Mouse (Mus musculus) intestine, postnatal 0 days (tissue): Measurements from ENCODE around the gene Por. TPM values are rescaled to one million over a fixed set of nuclear protein-coding genes. Genes with fewer than 3 reads are reported as not detected.
A peak's percentile ranks its signal among the peaks of the same experiment; 100 is the strongest.

Experiments used
- ATAC-seq: fragments of 200-750 bp; cut with Nextera tagmentation; 2 replicates; pipeline ENCODE4 v1.8.0; 2017; ENCODE audit warnings: mild to moderate bottlenecking, moderate TSS enrichment, moderate library complexity
- H3K27ac ChIP-seq: fragments of 300-500 bp; sonication (generic); 2 replicates; pipeline ENCODE4 v1.5.1; 2014; ENCODE audit warnings: mild to moderate bottlenecking, low read depth, low read length, moderate library complexity
- H3K27me3 ChIP-seq: fragments of 300-500 bp; sonication (generic); replicated peaks from 2 replicates; pipeline ENCODE4 v1.6.1; 2014; ENCODE audit warnings: low read length, mixed read lengths; ENCODE audit not compliant: control insufficient read depth, insufficient read depth
- H3K36me3 ChIP-seq: fragments of 300-500 bp; sonication (generic); 2 replicates; pipeline ENCODE4 v1.6.1; 2014; ENCODE audit warnings: mild to moderate bottlenecking, moderate library complexity; ENCODE audit not compliant: control insufficient read depth, insufficient read depth
- H3K4me1 ChIP-seq: fragments of 300-500 bp; sonication (generic); replicated peaks from 2 replicates; pipeline ENCODE4 v1.6.1; 2014; ENCODE audit warnings: antibody characterized with exemption, low read length, mixed read lengths; ENCODE audit not compliant: control insufficient read depth, insufficient read depth
- H3K4me2 ChIP-seq: fragments of 300-500 bp; sonication (generic); replicated peaks from 2 replicates; pipeline ENCODE4 v1.6.1; 2014; ENCODE audit warnings: low read depth, mild to moderate bottlenecking, moderate library complexity
- H3K4me3 ChIP-seq: fragments of 300-500 bp; sonication (generic); 2 replicates; pipeline ENCODE4 v1.5.1; 2014; ENCODE audit warnings: low read depth, low read length
- H3K9ac ChIP-seq: fragments of 300-500 bp; sonication (generic); 2 replicates; pipeline ENCODE4 v1.6.1; 2014; ENCODE audit warnings: mild to moderate bottlenecking, low read depth, low read length
- H3K9me3 ChIP-seq: fragments of 300-500 bp; sonication (generic); 2 replicates; pipeline ENCODE4 v1.6.1; 2016; ENCODE audit warnings: mixed run types; ENCODE audit not compliant: control insufficient read depth
- CTCF ChIP-seq: sonication (generic); IDR thresholded peaks from 2 replicates; pipeline ENCODE4 v1.5.1; 2016; ENCODE audit warnings: low read depth, mild to moderate bottlenecking, control low read depth, antibody characterized with exemption, moderate library complexity
- WGBS: fragments of 180-500 bp; shearing (Covaris S2); extraction: QIAGEN DNeasy Blood & Tissue Kit; methylation state at CpG from one replicate; pipeline ENCODE4 v1.1.7; 2014; 5-methylcytosine and 5-hydroxymethylcytosine counted together
- polyA plus RNA-seq: library from polyadenylated mRNA; unstranded; fragments of >200 nt; fragmentation: Nextera tagmentation; extraction: Ambion mirVana; gene quantifications from 2 replicates; pipeline ENCODE4 v1.2.1, GENCODE M21; 2015

The Por gene
- polyA plus RNA-seq, 1 experiment from 2014 or later, result 91.7 TPM

- H3K27me3 ChIP-seq, result no peaks in the 10 kb centered on the region
- no peak overlapping the region for H3K9ac ChIP-seq
- no peak overlapping the region; the same call in none of the 2 replicates for H3K27ac ChIP-seq
- no peaks in the 10 kb centered on the region for H3K9me3 ChIP-seq
- H3K4me2 ChIP-seq, result no peak overlapping the region
- no peak for TF ChIP-seq CTCF
- ATAC-seq, result no peak
- 86% methylated on average over 13 of the region's 13 CpGs for WGBS
- no peaks in the 10 kb centered on the region for H3K4me1 ChIP-seq
- no peak overlapping the region for H3K4me3 ChIP-seq
- peaks cover 62% of the 10 kb centered on the region for H3K36me3 ChIP-seq
Measured at GRCm38 (mm10) chr5:135735741-135736140, 65.9 kb downstream of the Por start.

GRCm38 (mm10) chr5:135736544-135736943 is 66.7 kb downstream of the Por start:
- no peak overlapping the region for H3K9ac ChIP-seq
- ATAC-seq, result no peak
- H3K4me1 ChIP-seq, result no peaks in the 10 kb centered on the region
- peaks cover 60% of the 10 kb centered on the region for H3K36me3 ChIP-seq
- no peak for TF ChIP-seq CTCF
- H3K9me3 ChIP-seq, result no peaks in the 10 kb centered on the region
- no peak overlapping the region for H3K4me3 ChIP-seq
- no peak overlapping the region for H3K27ac ChIP-seq
- no peak overlapping the region for H3K4me2 ChIP-seq
- no peaks in the 10 kb centered on the region for H3K27me3 ChIP-seq
- 91% methylated on average over 16 of the region's 16 CpGs for WGBS

GRCm38 (mm10) chr5:135737154-135737553 is 67.3 kb downstream of the Por start:
- TF ChIP-seq CTCF, result peak; percentile 75

GRCm38 (mm10) chr5:135738266-135738665 is 68.4 kb downstream of the Por start:
- H3K9me3 ChIP-seq, result no peaks in the 10 kb centered on the region
- no peak overlapping the region for H3K9ac ChIP-seq
- no peaks in the 10 kb centered on the region for H3K27me3 ChIP-seq
- no peak overlapping the region for H3K4me2 ChIP-seq
- no peak overlapping the region for H3K4me3 ChIP-seq
- ATAC-seq, result no peak
- WGBS, result 14% methylated on average over 6 of the region's 6 CpGs
- peaks cover 49% of the 10 kb centered on the region for H3K36me3 ChIP-seq
- peaks cover 6% of the 10 kb centered on the region for H3K4me1 ChIP-seq
- no peak overlapping the region for H3K27ac ChIP-seq
- no peak for TF ChIP-seq CTCF

More at GRCm38 (mm10) chr5:135737154-135737553, 67.3 kb downstream of the Por start:
- Histone ChIP-seq H3K27ac (0 out of 2 replicates have a peak overlapping the region, but pooled peaks have one; percentile 21), H3K9ac (no peak overlapping the region), H3K36me3 (peaks cover 60% of the 10 kb centered on the region), H3K9me3 (no peaks in the 10 kb centered on the region), H3K4me2 (no peak overlapping the region), H3K27me3 (no peaks in the 10 kb centered on the region), H3K4me3 (no peak overlapping the region), H3K4me1 (no peaks in the 10 kb centered on the region)
- 80% methylated on average over 7 of the region's 7 CpGs for WGBS
- no peak for ATAC-seq

DNA sequence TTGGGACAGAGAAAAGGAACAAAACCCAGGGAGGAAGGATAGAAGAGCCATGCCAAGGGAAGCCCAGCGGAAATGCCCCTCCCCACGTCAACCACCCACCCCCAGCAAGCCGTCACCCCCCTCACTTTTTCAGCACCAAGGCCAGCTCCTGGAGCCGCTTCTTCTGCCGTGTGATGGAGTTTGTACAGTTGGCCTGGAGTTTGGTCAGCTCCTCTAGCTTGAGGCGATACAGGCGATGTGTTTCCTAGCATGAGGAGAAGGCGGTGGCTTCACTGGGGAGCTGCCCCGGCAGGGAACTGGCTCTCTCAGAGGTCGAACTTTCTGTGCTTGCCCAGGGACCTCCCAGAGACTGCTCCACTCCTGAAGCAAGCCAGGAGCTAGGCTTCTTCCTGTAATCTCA is 72.3 kb downstream of the Por start:
- Histone ChIP-seq H3K4me1 (peaks cover 9% of the 10 kb centered on the region), H3K4me3 (no peak overlapping the region), H3K27me3 (no peaks in the 10 kb centered on the region), H3K36me3 (peaks cover 12% of the 10 kb centered on the region; the same call in 1 of the 2 replicates), H3K9me3 (no peaks in the 10 kb centered on the region), H3K4me2 (no peak overlapping the region), H3K27ac (no peak overlapping the region), H3K9ac (no peak overlapping the region)
- TF ChIP-seq CTCF, result no peak
- no peak for ATAC-seq
- WGBS, result 51% methylated on average over 10 of the region's 10 CpGs

GRCm38 (mm10) chr5:135742941-135743740 is 73.3 kb downstream of the Por start:
- 18% methylated on average over 18 of the region's 18 CpGs for WGBS
- Histone ChIP-seq H3K9me3 (no peaks in the 10 kb centered on the region; the same call in 1 of the 2 replicates), H3K27me3 (no peaks in the 10 kb centered on the region), H3K4me2 (peak overlapping the region; percentile 95), H3K27ac (peak overlapping the region; percentile 80), H3K4me1 (peaks cover 9% of the 10 kb centered on the region), H3K36me3 (peaks cover 12% of the 10 kb centered on the region; the same call in 1 of the 2 replicates), H3K9ac (peak overlapping the region; percentile 83), H3K4me3 (peak overlapping the region; percentile 87)
- no peak for TF ChIP-seq CTCF
- ATAC-seq, result peak; percentile 7; the same call in 1 of the 2 replicates
